In the genomic region with DNA sequence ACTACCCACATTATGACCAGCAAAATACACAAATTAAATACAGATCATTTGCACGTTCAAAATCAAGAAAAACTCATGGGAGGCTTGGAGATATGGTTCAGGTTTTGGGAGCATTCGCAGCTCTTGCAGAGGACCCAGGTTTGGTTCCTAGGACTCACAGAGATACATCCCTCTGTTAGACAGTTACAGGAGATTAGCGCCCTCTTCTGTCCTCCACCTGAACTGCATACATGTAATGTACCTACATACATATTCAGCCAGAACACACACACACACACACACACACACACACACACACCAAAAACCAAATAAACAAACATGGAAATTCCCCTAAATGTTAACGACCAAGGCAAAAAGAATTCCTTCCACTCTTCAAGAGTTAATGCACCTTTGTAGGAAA, we compare ENCODE assay signal across 14 mouse cellular contexts. TPM values are rescaled to one million over a fixed set of nuclear protein-coding genes. Genes with fewer than 3 reads are reported as not detected.
DNase-seq lines count a peak whose midpoint lies in the region; ATAC-seq and TF ChIP-seq lines count a peak whose summit lies in the region.
"Had no signal": no experiment of that assay in that cellular context is flagged by ENCODE, and none has a peak within 500 bp of the region (broad histone marks: within the 10 kb centered on the region; RNA-seq: fewer than 3 reads in every experiment).

No protein-coding gene starts in this region.

- 83% methylated on average over 4 of the region's 4 CpGs for WGBS in hindbrain, embryonic 11.5 days
- 79% methylated on average over 4 of the region's 4 CpGs for WGBS in hindbrain, embryonic 16.5 days
- WGBS in lung, embryonic 14.5 days: 79% methylated on average over 4 of the region's 4 CpGs
- 82% methylated on average over 4 of the region's 4 CpGs for WGBS in lung, adult 2 months

- H3K9me3 ChIP-seq in hindbrain, embryonic 11.5 days (ENCODE audit: control insufficient read depth, low read length): no peaks in the 10 kb centered on the region
- no peaks in the 10 kb centered on the region for H3K9me3 ChIP-seq in hindbrain, embryonic 16.5 days (ENCODE audit: control insufficient read depth, low read length)
- H3K9me3 ChIP-seq in lung, embryonic 14.5 days (ENCODE audit: low read depth, low read length): no peaks in the 10 kb centered on the region
- H3K9me3 ChIP-seq: lung, embryonic 15.5 days had no signal

- H3K27ac ChIP-seq in hindbrain, embryonic 11.5 days (ENCODE audit: low read depth, low read length): no peak overlapping the region
- H3K27ac ChIP-seq in hindbrain, embryonic 16.5 days (ENCODE audit: low read depth, low read length): no peak overlapping the region
- H3K27ac ChIP-seq in lung, embryonic 14.5 days (ENCODE audit: low read depth): no peak overlapping the region
- H3K27ac ChIP-seq: lung, embryonic 15.5 days had no signal

- intact Hi-C loops in heart, postnatal 36 days (cut with DNase I): no loop called here

- H3K4me2 ChIP-seq in hindbrain, embryonic 11.5 days (replicated peaks; ENCODE audit: low read depth, low read length): no peak overlapping the region
- no peak overlapping the region for H3K4me2 ChIP-seq in hindbrain, embryonic 16.5 days (ENCODE audit: low read length)
- no peak overlapping the region for H3K4me2 ChIP-seq in lung, embryonic 14.5 days
- H3K4me2 ChIP-seq: lung, embryonic 15.5 days had no signal

- H3K36me3 ChIP-seq in hindbrain, embryonic 11.5 days (ENCODE audit: control insufficient read depth, insufficient read depth, low read length): no peaks in the 10 kb centered on the region
- H3K36me3 ChIP-seq in hindbrain, embryonic 16.5 days (ENCODE audit: control insufficient read depth, insufficient read depth, low read length): no peaks in the 10 kb centered on the region
- H3K36me3 ChIP-seq in lung, embryonic 14.5 days (ENCODE audit: insufficient read depth): peaks cover 78% of the 10 kb centered on the region

- peak; percentile 30 for DNase-seq in hindbrain, embryonic 11.5 days (ENCODE audit: low spot score)
- DNase-seq in lung, embryonic 14.5 days: peak; percentile 72
- no peak for DNase-seq in lung, adult 2 months
- DNase-seq in R1 (ENCODE audit: low read depth, low spot score): peak; percentile 65
- DNase-seq in mesoderm, embryonic 11.5 days (ENCODE audit: low read depth, low spot score): peak; percentile 47
- no peak for DNase-seq in urinary bladder, adult 2 months (ENCODE audit: low spot score)
- no peak for DNase-seq in heart, postnatal 36 days
- DNase-seq: adrenal gland, adult 2 months; cerebellum, adult 18-20 months; forebrain, postnatal 0 days; layer of hippocampus, postnatal 36 days had no signal

- TF ChIP-seq POLR2A in lung, adult 2 months (IDR thresholded peaks at IDR 0.05; ENCODE audit: borderline replicate concordance, extremely low read depth, low read depth, low read length): no peak

- H3K9ac ChIP-seq in hindbrain, embryonic 11.5 days (ENCODE audit: low read depth, low read length): no peak overlapping the region
- no peak overlapping the region for H3K9ac ChIP-seq in hindbrain, embryonic 16.5 days (ENCODE audit: low read depth, low read length)
- H3K9ac ChIP-seq in lung, embryonic 14.5 days: no peak overlapping the region
- H3K9ac ChIP-seq: forebrain, postnatal 0 days; lung, embryonic 15.5 days had no signal

- H3K4me1 ChIP-seq in hindbrain, embryonic 11.5 days (replicated peaks; ENCODE audit: control insufficient read depth, insufficient read depth, low read length): no peaks in the 10 kb centered on the region
- H3K4me1 ChIP-seq in hindbrain, embryonic 16.5 days (ENCODE audit: control insufficient read depth, insufficient read depth, low read depth, low read length): no peaks in the 10 kb centered on the region
- no peaks in the 10 kb centered on the region for H3K4me1 ChIP-seq in lung, embryonic 14.5 days (ENCODE audit: insufficient read depth)
- H3K4me1 ChIP-seq in lung, adult 2 months (ENCODE audit: control insufficient read depth, insufficient read depth, low read length): no peaks in the 10 kb centered on the region
- H3K4me1 ChIP-seq: lung, embryonic 15.5 days had no signal

- no peaks in the 10 kb centered on the region for H3K27me3 ChIP-seq in hindbrain, embryonic 11.5 days (ENCODE audit: control insufficient read depth, insufficient read depth, low read length)
- no peaks in the 10 kb centered on the region for H3K27me3 ChIP-seq in hindbrain, embryonic 16.5 days (replicated peaks; ENCODE audit: control insufficient read depth, insufficient read depth, low read length)
- no peaks in the 10 kb centered on the region for H3K27me3 ChIP-seq in lung, embryonic 14.5 days (ENCODE audit: insufficient read depth, low read length)
- H3K27me3 ChIP-seq: lung, embryonic 15.5 days had no signal

- no peak overlapping the region for H3K4me3 ChIP-seq in hindbrain, embryonic 11.5 days (ENCODE audit: low read depth, low read length)
- no peak overlapping the region for H3K4me3 ChIP-seq in hindbrain, embryonic 16.5 days (ENCODE audit: low read length)
- H3K4me3 ChIP-seq in lung, embryonic 14.5 days (ENCODE audit: low read depth, low read length): no peak overlapping the region
- H3K4me3 ChIP-seq in lung, adult 2 months (replicated peaks; ENCODE audit: extremely low read depth, low read depth, low read length): no peak overlapping the region
- H3K4me3 ChIP-seq: lung, embryonic 15.5 days had no signal

- peak; percentile 53 for TF ChIP-seq CTCF in lung, embryonic 14.5 days (IDR thresholded peaks at IDR 0.05; ENCODE audit: low read depth)
- TF ChIP-seq CTCF in lung, adult 2 months (IDR thresholded peaks at IDR 0.05; ENCODE audit: insufficient read depth, low read length): no peak

- no peak for ATAC-seq in hindbrain, embryonic 11.5 days (ENCODE audit: low FRiP score)
- ATAC-seq in hindbrain, embryonic 16.5 days: no peak
- ATAC-seq in lung, embryonic 14.5 days (ENCODE audit: insufficient read depth): no peak
- ATAC-seq: forebrain, postnatal 0 days had no signal

RNA-seq across cellular contexts. Expression of gene Pdgfra, which starts 12.6 kb away (rescaled TPM):
- polyA plus RNA-seq in hindbrain, embryonic 11.5 days (2014; fragmentation: Nextera tagmentation; extraction: Ambion mirVana): 26.5 and 29.3 TPM in 2 replicates
- 20.8 and 22.1 TPM in 2 replicates for polyA plus RNA-seq in hindbrain, embryonic 16.5 days (2015; fragmentation: Nextera tagmentation; extraction: Ambion mirVana)
- 48.1 and 50.4 TPM in 2 replicates for polyA plus RNA-seq in lung, embryonic 14.5 days (2014; fragmentation: Nextera tagmentation; extraction: Ambion mirVana)
- polyA plus RNA-seq in lung, adult 2 months (2012; rRNA removed): 51.0 and 82.2 TPM in 2 replicates
- 33.3 and 53.6 TPM in 2 replicates for polyA plus RNA-seq in urinary bladder, adult 2 months (2012; rRNA removed)
- total RNA-seq in heart, postnatal 36 days (2021): 10 to 100 TPM; 30.2 to 31.7 TPM
- total RNA-seq: monocyte, adult 5-6 weeks had no signal

Comparison
In these comparisons a context has a peak if more than half of its experiments do, and no peak if none do; other contexts are left out.
1. DNase-seq: peak in hindbrain, embryonic 11.5 days (single experiment), lung, embryonic 14.5 days (single experiment), R1 (single experiment) and mesoderm, embryonic 11.5 days (single experiment); none in lung, adult 2 months (single experiment), urinary bladder, adult 2 months (single experiment) and heart, postnatal 36 days (0 of 2).